Mouse (Mus musculus) limb, embryonic 15.5 days (tissue): ENCODE results near the gene Asb4. TPM values are rescaled to one million over a fixed set of nuclear protein-coding genes. Genes with fewer than 3 reads are reported as not detected.

ENCODE experiments used
- ATAC-seq: fragments of 200-750 bp; cut with Nextera tagmentation; 2 replicates; pipeline ENCODE4 v1.8.0; 2017; ENCODE audit warnings: low read depth, moderate TSS enrichment; ENCODE audit not compliant: insufficient number of reproducible peaks, low FRiP score, low TSS enrichment
- H3K27ac ChIP-seq: fragments of 300-500 bp; sonication (generic); 2 replicates; pipeline ENCODE4 v1.5.1; 2015; ENCODE audit warnings: moderate library complexity, mild to moderate bottlenecking, inconsistent platforms
- H3K27me3 ChIP-seq: fragments of 300-500 bp; sonication (generic); 2 replicates; pipeline ENCODE4 v1.6.1; 2015; ENCODE audit warnings: inconsistent platforms
- H3K36me3 ChIP-seq: fragments of 300-500 bp; sonication (generic); 2 replicates; pipeline ENCODE4 v1.6.1; 2015; ENCODE audit warnings: inconsistent platforms
- H3K4me1 ChIP-seq: fragments of 300-500 bp; sonication (generic); 2 replicates; pipeline ENCODE4 v1.6.1; 2015; ENCODE audit warnings: inconsistent platforms
- H3K4me2 ChIP-seq: fragments of 300-500 bp; sonication (generic); 2 replicates; pipeline ENCODE4 v1.6.1; 2015; ENCODE audit warnings: mild to moderate bottlenecking, inconsistent platforms
- H3K4me3 ChIP-seq: fragments of 300-500 bp; sonication (generic); 2 replicates; pipeline ENCODE4 v1.5.1; 2015; ENCODE audit warnings: mild to moderate bottlenecking, inconsistent platforms
- H3K9ac ChIP-seq: fragments of 300-500 bp; sonication (generic); 2 replicates; pipeline ENCODE4 v1.6.1; 2015; ENCODE audit warnings: inconsistent platforms
- H3K9me3 ChIP-seq: fragments of 300-500 bp; sonication (generic); 2 replicates; pipeline ENCODE4 v1.6.1; 2016; ENCODE audit warnings: inconsistent platforms
- WGBS: fragments of 180-500 bp; shearing (Covaris S2); methylation state at CpG from one replicate; pipeline ENCODE4 v1.1.7; 2015; 5-methylcytosine and 5-hydroxymethylcytosine counted together
- polyA plus RNA-seq: library from polyadenylated mRNA; unstranded; fragments of >200 nt; fragmentation: Nextera tagmentation; extraction: Ambion mirVana; gene quantifications from 2 replicates; pipeline ENCODE4 v1.2.1, GENCODE M21; 2015

The Asb4 gene
- polyA plus RNA-seq, 1 experiment from 2014 or later, result 21.3 TPM

DNA sequence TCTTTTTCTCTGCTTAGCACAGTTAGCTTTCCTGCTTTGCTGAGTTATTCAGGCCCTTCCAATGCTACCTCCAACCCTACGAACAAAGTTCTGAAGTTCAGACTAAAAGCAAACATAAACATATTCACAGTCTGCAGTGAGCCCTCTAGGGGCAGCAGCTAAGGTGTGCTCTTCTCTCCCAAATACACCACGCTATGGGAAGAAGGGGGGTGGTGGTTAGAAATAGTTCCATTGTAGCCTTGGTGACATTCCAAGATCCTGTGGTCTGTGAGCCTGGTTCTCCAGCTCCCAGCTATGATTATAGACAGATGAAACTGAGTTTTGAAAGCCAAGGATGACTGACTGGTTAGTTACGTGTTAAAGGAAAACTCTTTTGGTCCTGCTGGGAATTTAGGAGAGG, 13.6 kb downstream of the Asb4 start:
- WGBS, result 38% methylated on average over 3 of the region's 3 CpGs
- Histone ChIP-seq H3K9me3 (no peaks in the 10 kb centered on the region), H3K27me3 (no peaks in the 10 kb centered on the region), H3K27ac (no peak overlapping the region), H3K9ac (no peak overlapping the region), H3K4me3 (no peak overlapping the region), H3K36me3 (no peaks in the 10 kb centered on the region), H3K4me1 (0 out of 2 replicates have a peak, but pooled peaks cover 10% of the 10 kb centered on the region), H3K4me2 (no peak overlapping the region)
- ATAC-seq, result no peak

DNA sequence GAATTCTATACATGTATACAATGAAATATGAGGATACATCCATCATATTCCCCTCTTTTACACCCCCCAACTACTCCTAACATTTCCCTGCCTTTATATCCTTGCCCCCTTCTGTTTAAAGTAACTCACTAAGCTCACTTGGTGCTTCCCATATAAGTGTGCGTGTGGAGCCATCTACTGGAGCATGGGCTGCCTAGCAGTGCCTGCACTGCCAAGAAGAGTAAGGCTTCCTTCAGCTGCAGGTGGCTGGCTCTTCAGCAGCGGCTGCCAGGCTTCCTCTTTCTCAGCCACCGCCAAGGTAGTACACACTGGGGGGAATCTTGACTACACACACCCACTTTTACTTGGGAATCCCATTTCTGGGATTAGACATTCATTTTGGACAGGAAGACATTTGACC, 18.2 kb downstream of the Asb4 start:
- no peak overlapping the region for H3K4me2 ChIP-seq

DNA sequence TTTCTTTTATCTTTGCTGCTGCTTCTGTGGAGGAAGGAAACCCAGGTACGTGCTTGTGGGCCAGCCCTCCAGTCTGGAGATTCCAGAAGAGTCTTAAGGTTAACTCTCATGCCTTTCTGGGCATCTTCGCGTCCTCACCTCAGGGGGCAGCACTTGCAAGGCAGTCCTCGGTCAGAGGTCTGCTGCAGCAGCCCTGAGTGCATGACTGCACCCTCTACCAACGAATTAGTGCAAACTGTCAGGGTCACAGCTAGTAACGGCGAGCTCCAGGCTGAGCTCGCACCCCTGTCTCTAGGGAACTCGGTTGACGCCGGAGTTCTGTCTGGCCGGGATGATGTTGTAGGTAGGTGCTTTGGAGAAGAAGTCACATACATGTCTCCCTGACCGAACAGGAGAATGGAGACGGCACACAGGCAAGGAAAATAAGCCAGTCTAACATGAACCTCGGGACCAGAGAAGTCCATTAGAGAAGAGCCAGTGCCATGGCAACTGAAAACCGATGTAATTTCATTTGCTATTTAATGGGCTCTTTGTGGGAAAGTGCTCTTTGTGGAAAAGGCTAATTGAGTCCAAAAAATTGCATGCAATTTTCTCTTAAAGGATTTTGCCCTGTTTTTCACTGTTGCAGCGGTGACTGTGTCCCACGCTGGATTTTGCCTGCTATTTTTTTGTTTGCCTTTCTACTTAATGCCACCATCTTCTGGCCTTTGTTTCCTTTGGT, 20.1 kb downstream of the Asb4 start:
- 31% methylated on average over 18 of the region's 18 CpGs for WGBS
- H3K9ac ChIP-seq, result no peak overlapping the region
- H3K4me2 ChIP-seq, result peak overlapping the region; percentile 32
- H3K9me3 ChIP-seq, result no peaks in the 10 kb centered on the region
- H3K4me1 ChIP-seq, result peaks cover 9% of the 10 kb centered on the region; the same call in 1 of the 2 replicates
- no peak overlapping the region; the same call in 1 of the 2 replicates for H3K4me3 ChIP-seq
- no peak overlapping the region for H3K27ac ChIP-seq
- no peak for ATAC-seq
- no peaks in the 10 kb centered on the region for H3K27me3 ChIP-seq
- H3K36me3 ChIP-seq, result no peaks in the 10 kb centered on the region

More for the DNA sequence above, 18.2 kb downstream of the Asb4 start:
- Histone ChIP-seq H3K36me3 (no peaks in the 10 kb centered on the region), H3K4me1 (peaks cover 12% of the 10 kb centered on the region; the same call in 1 of the 2 replicates), H3K4me3 (no peak overlapping the region), H3K27ac (no peak overlapping the region), H3K9me3 (no peaks in the 10 kb centered on the region), H3K27me3 (no peaks in the 10 kb centered on the region), H3K9ac (no peak overlapping the region)
- 0 out of 2 replicates have a peak, but pooled peaks have one; percentile 55 for ATAC-seq
- WGBS, result 4% methylated on average over 3 of the region's 3 CpGs

DNA sequence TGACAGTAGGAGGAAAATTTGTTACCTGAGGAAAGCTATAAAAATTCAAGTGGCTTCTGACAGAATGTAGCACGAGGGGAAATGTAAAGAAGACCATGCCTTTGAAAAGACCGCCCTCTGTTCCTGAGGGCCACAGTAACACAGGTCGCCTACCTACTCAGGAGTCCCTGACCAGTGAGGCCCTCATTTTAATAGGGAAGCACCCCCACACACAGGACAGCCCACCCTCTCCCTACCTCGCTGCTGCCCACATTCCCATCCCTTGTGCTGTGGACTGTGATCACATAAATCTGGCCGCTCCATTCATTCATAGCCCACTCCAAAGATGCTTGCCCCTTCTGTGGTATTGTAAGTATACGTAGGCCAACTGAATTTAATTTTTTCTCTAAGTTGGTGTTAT, 20.8 kb downstream of the Asb4 start:
- Histone ChIP-seq H3K4me3 (no peak overlapping the region), H3K36me3 (no peaks in the 10 kb centered on the region), H3K9ac (no peak overlapping the region), H3K4me1 (peaks cover 11% of the 10 kb centered on the region; the same call in 1 of the 2 replicates), H3K4me2 (no peak overlapping the region), H3K9me3 (no peaks in the 10 kb centered on the region), H3K27me3 (no peaks in the 10 kb centered on the region), H3K27ac (no peak overlapping the region)
- no peak for ATAC-seq
- WGBS, result 70% methylated on average over 6 of the region's 6 CpGs

DNA sequence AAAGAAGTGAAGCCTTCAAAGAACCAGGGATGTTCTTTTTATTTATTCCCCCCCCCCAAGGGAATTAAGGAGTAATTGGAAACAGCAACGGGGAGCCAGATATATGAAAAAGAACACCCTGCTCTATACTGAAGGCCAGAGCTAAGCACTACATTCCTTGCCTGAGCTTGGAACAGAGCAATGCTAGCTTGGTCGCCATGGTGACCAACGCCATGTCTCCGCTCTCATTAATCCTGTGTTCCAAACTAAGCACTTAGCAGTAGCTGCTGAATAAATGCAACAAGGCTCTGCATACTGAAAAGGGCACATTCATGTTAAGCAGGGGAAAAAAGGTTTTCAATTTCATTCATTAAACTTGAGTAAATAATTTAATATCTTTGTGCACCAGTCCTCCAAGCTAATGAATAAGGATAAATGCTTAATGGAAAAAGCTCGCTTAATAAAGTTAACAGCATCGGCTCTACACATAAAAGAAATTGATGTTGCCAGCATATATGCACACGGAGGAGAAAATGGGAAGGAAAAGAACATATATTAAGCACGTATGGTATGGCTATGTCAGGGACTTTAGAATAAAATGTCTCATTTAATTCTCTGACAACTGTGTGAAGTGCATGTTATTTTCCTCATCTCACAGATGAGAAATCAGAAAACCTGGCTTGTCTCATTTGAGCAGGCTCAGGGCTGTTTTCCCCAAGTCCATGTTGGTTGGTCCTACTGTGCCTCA, 25.4 kb downstream of the Asb4 start:
- no peak for ATAC-seq
- 34% methylated on average over 8 of the region's 8 CpGs for WGBS
- Histone ChIP-seq H3K4me1 (peaks cover 12% of the 10 kb centered on the region), H3K4me3 (no peak overlapping the region), H3K4me2 (no peak overlapping the region), H3K36me3 (no peaks in the 10 kb centered on the region), H3K9me3 (no peaks in the 10 kb centered on the region), H3K9ac (no peak overlapping the region), H3K27me3 (no peaks in the 10 kb centered on the region), H3K27ac (no peak overlapping the region)

DNA sequence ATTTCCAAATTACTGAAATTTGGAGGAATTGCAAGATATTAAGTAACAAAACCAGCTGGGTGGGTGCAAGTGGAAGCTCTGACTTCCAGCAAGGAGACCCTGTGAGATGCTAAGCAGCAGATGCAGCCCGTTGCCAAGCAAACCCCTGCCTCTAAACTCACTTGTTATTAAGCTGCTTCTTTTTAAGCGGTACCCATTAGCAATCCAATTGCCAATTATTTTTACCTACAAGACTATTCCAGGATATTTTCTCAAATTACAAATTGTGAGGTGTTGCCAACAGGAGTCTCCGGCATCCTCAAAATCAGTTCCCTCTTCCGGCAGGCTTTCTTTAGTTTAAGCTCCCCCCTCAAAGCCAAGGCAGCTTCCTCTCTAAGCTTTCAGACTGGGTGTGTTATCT, 26.5 kb downstream of the Asb4 start:
- no peak for ATAC-seq
- no peak overlapping the region for H3K4me3 ChIP-seq
- H3K27ac ChIP-seq, result no peak overlapping the region
- no peaks in the 10 kb centered on the region for H3K9me3 ChIP-seq
- H3K4me1 ChIP-seq, result peaks cover 12% of the 10 kb centered on the region
- WGBS, result 55% methylated on average over 4 of the region's 4 CpGs
- no peaks in the 10 kb centered on the region for H3K27me3 ChIP-seq
- no peak overlapping the region for H3K4me2 ChIP-seq
- H3K9ac ChIP-seq, result no peak overlapping the region
- no peaks in the 10 kb centered on the region for H3K36me3 ChIP-seq

DNA sequence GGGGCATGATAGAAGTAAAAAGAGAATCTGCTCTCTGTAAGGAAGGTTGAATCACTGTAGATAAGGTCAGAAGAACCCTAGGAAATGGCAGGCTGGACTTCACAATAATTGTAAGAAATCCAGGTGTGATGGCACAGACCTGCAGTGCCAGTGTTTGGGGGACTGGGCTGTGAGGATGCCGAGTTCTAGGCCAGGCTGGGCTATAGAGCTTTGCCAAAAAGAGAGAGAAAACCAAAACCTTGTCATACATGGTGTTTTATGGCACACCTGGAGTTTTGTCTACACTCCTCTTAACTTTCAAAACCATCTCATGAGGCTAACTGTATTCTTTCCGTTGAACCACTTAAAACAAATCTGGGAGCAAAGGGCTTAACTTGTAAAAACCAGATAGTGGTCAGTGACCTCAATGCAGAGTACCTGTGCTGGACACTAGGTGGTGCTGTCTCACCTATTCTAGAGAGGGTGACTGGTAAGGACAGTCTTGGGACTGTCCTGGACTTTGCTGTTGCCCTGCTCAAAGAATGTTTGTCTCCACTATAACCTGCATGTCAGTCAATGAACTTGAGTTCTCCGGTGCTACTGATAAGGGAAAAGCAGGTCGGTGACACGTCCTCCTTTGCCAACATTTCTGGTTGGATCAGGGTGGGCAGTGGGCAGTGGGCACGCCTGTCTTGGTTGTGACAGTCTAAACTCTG, 27.7 kb downstream of the Asb4 start:
- Histone ChIP-seq H3K4me1 (peaks cover 12% of the 10 kb centered on the region), H3K9ac (no peak overlapping the region), H3K27me3 (no peaks in the 10 kb centered on the region), H3K4me2 (no peak overlapping the region), H3K9me3 (no peaks in the 10 kb centered on the region), H3K36me3 (no peaks in the 10 kb centered on the region), H3K27ac (no peak overlapping the region), H3K4me3 (no peak overlapping the region)
- no peak for ATAC-seq
- WGBS, result 44% methylated on average over 6 of the region's 6 CpGs

DNA sequence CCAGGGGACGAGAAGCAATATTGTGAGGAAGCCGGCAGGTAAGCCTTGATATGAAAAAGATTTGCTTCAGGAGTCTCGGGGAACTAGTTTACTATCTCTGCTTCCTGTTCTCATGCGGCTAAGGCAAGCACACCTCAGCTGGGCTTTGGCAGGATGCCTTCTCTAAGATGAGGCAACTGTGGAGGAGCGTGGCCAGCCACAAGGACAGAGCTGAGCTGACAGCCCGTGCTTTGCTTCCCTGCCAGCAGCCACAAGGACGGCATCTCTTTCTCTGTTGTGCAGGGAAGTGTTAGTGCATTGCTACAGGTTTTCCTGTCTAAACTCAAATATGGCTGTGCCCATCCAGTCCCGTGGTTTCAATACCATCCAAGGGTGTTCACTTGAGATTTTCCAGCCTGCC, 30.1 kb downstream of the Asb4 start:
- 34% methylated on average over 8 of the region's 8 CpGs for WGBS
- H3K4me2 ChIP-seq, result no peak overlapping the region
- no peak for ATAC-seq
- H3K4me3 ChIP-seq, result no peak overlapping the region
- no peak overlapping the region for H3K9ac ChIP-seq
- H3K9me3 ChIP-seq, result no peaks in the 10 kb centered on the region
- no peaks in the 10 kb centered on the region for H3K36me3 ChIP-seq
- peaks cover 7% of the 10 kb centered on the region for H3K4me1 ChIP-seq
- no peak overlapping the region for H3K27ac ChIP-seq
- H3K27me3 ChIP-seq, result no peaks in the 10 kb centered on the region

DNA sequence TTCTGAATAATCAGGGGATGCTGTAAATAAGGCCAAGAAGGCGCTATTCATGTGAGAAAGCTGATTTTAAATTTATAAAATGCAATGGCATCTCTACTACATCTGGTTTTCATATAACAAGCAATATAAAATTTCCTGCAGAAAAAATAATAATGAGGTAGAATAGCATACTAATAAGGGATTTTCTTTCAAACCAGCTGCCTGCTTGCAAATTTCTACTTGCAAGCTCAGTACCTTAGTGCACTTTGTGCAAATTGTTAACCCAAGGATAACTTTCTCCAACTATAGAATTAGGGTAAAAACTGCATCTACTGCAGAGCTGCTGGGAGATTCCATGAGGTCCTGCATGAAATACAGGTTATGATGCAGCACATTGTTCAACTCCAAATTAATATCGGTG, 38.3 kb downstream of the Asb4 start:
- H3K27ac ChIP-seq, result peak overlapping the region; percentile 55; the same call in 1 of the 2 replicates
- no peaks in the 10 kb centered on the region for H3K27me3 ChIP-seq
- no peak overlapping the region for H3K9ac ChIP-seq
- H3K4me2 ChIP-seq, result no peak overlapping the region
- no peak for ATAC-seq
- H3K9me3 ChIP-seq, result no peaks in the 10 kb centered on the region
- 0 out of 2 replicates have a peak, but pooled peaks cover 3% of the 10 kb centered on the region for H3K4me1 ChIP-seq
- WGBS, result 54% methylated on average over 2 of the region's 2 CpGs
- H3K4me3 ChIP-seq, result no peak overlapping the region
- H3K36me3 ChIP-seq, result no peaks in the 10 kb centered on the region

DNA sequence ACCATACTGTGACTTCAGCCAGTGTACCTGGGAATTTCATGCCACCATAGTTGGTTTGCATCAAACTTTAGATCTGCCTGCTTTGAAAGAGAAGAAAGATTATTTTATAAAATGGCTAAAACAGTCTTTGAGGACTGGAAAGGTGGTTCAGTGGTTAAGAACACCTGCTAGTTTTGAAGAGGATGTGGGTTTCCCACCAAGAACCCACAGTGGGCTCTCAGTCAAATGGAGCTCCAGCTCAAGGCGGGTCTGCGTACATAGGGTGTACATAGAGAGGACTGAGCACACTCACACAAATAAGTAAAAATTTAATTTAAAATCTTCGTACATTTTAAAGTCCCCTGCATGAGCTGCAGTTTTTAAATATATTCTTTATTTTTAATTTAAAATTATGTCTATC, 39.2 kb downstream of the Asb4 start:
- no peak overlapping the region for H3K9ac ChIP-seq
- H3K4me3 ChIP-seq, result no peak overlapping the region
- WGBS, result 95% methylated on average over 3 of the region's 3 CpGs
- H3K27me3 ChIP-seq, result no peaks in the 10 kb centered on the region
- no peaks in the 10 kb centered on the region for H3K9me3 ChIP-seq
- no peaks in the 10 kb centered on the region for H3K36me3 ChIP-seq
- no peak for ATAC-seq
- no peak overlapping the region for H3K4me2 ChIP-seq
- H3K27ac ChIP-seq, result no peak overlapping the region
- 0 out of 2 replicates have a peak, but pooled peaks cover 3% of the 10 kb centered on the region for H3K4me1 ChIP-seq

DNA sequence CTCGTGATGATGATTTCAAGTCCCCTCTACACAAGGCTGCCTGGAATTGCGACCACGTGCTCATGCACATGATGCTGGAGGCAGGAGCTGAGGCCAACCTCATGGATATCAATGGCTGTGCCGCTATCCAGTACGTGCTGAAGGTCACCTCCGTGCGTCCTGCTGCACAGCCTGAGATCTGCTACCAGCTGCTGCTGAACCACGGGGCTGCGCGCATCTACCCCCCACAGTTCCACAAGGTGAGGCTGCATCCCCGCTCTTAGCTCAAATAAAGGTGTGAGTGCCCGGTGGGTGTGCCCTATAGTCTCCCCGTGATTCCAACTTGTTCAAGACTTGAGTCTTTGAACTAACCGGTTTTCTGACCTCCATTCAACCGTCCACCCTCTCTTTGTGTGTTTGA, 40.4 kb downstream of the Asb4 start:
- no peaks in the 10 kb centered on the region for H3K9me3 ChIP-seq
- no peaks in the 10 kb centered on the region for H3K36me3 ChIP-seq
- no peaks in the 10 kb centered on the region for H3K27me3 ChIP-seq
- no peak overlapping the region for H3K27ac ChIP-seq
- no peak overlapping the region for H3K4me3 ChIP-seq
- no peak overlapping the region for H3K4me2 ChIP-seq
- H3K4me1 ChIP-seq, result 0 out of 2 replicates have a peak, but pooled peaks cover 3% of the 10 kb centered on the region
- 82% methylated on average over 15 of the region's 15 CpGs for WGBS
- ATAC-seq, result no peak
- H3K9ac ChIP-seq, result no peak overlapping the region

DNA sequence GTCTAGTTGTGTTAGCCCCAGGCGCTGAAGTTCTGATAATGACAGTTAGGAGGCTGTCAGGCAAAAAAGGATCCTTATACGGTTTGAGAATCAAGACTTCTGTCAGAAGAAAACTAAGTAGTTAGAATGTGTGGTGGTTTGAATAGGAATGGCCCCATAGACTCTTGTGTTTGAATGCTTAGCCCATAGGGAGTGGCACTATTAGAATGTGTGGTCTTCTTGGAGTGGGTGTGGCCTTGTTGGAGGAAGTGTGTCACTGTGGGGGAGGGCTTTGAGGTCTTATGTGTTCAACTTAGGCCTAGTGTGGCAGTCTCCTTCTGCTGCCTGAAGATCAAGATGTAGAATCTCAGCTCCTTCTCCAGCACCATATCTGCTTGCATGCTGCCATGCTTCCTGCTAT, 43.8 kb downstream of the Asb4 start:
- 74% methylated on average over 2 of the region's 2 CpGs for WGBS
- no peaks in the 10 kb centered on the region for H3K4me1 ChIP-seq
- no peaks in the 10 kb centered on the region for H3K9me3 ChIP-seq
- no peaks in the 10 kb centered on the region for H3K36me3 ChIP-seq
- no peak for ATAC-seq
- no peaks in the 10 kb centered on the region for H3K27me3 ChIP-seq
- H3K27ac ChIP-seq, result no peak overlapping the region
- H3K9ac ChIP-seq, result no peak overlapping the region
- H3K4me3 ChIP-seq, result no peak overlapping the region
- no peak overlapping the region for H3K4me2 ChIP-seq
